Mouse (Mus musculus) embryonic stem cell, embryonic (primary cell): ENCODE measurements around the gene Inhbc.

Experiments used
- CTCF ChIA-PET, 4 experiments: fragments of 300-600 bp in 2 of 4; fragments of 350-600 bp in 2 of 4; sonication (Branson Sonifier 250); formaldehyde crosslinking; loops; one replicate each; lab custom pipeline; 2022; ENCODE audit warnings: inconsistent platforms in 2 of 4; lab: Charles Lee
- POLR2A ChIA-PET, 4 experiments: fragments of 300-600 bp in 2 of 4; fragments of 350-600 bp in 2 of 4; sonication (Branson Sonifier 250); formaldehyde crosslinking; loops; one replicate each; lab custom pipeline; 2022; ENCODE audit warnings: antibody characterized with exemption in 4 of 4, inconsistent platforms in 1 of 4; lab: Charles Lee

Inhbc gene

DNA sequence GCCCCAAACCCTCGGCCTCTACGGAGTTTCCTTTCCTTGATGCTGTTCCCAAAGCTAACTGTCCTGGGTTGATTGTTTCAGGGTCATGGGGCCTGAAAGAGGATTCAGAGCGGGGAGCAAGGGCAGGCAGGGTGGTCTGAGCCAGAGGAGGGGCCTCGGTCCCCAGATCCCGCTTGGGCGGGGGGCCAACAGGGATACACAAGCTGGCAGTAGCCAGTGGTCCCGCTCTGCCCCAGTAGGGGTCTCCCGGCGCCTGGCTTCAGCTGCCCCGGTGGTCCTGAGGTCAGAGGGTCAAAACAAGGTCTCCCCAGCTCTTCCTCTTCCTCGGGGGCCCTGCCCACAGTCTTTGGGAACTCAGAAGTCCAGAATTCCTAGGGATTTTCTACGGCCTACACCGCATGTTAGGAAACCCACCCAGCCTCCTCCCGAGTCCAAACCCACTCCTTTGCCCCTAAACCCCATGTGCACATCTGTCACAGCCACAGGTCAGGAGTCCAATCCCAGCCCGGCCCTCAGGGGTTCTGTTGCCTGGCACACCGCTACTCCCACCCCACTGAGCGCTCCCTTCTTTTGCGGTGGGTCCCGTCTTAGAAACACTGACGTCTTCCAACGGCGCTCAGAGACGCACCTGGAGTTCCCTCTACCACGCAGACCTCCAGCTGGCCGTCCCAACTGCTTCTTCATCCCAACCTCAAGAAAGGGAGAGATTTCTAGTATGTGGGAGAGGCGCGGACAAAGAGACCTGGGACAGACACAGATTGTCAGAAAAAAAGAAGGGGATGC is 29.5 kb downstream of the Inhbc start:
- ChIA-PET POLR2A (interaction anchor here in 3 of 4 experiments (0.7 to 6.4 kb wide), 14 partner anchors 9 to 170 kb away, joined by 3 to 46 read pairs (median 4); partner anchors contain the start of genes Mars (in 1 of the 3) and Pip4k2c (in 1 of the 3)), CTCF (interaction anchor here (0.9 to 13.4 kb wide), 9 partner anchors 9 to 336 kb away, joined by 3 to 180 read pairs (median 20); partner anchors contain the start of gene Arhgap9 (in 1 of the 4))

GRCm38 (mm10) chr10:127339683-127340576 is 30.3 kb downstream of the Inhbc start:
- ChIA-PET POLR2A (interaction anchor here in 3 of 4 experiments (0.6 to 6.9 kb wide), 50 partner anchors 8 to 1397 kb away, joined by 3 to 93 read pairs (median 4); partner anchors contain the start of genes Arhgap9 (in 3 of the 3), Mars (in 3 of the 3), Cdk4 (in 1 of the 3) and Eef1akmt3 (in 1 of the 3)), CTCF (interaction anchor here (0.5 to 13.4 kb wide), 67 partner anchors 8 to 669 kb away, joined by 3 to 180 read pairs (median 5); partner anchors contain the start of genes Arhgap9 (in 3 of the 4), Lrp1 (in 2 of the 4), Agap2 (in 1 of the 4) and B4galnt1 (in 1 of the 4))

DNA sequence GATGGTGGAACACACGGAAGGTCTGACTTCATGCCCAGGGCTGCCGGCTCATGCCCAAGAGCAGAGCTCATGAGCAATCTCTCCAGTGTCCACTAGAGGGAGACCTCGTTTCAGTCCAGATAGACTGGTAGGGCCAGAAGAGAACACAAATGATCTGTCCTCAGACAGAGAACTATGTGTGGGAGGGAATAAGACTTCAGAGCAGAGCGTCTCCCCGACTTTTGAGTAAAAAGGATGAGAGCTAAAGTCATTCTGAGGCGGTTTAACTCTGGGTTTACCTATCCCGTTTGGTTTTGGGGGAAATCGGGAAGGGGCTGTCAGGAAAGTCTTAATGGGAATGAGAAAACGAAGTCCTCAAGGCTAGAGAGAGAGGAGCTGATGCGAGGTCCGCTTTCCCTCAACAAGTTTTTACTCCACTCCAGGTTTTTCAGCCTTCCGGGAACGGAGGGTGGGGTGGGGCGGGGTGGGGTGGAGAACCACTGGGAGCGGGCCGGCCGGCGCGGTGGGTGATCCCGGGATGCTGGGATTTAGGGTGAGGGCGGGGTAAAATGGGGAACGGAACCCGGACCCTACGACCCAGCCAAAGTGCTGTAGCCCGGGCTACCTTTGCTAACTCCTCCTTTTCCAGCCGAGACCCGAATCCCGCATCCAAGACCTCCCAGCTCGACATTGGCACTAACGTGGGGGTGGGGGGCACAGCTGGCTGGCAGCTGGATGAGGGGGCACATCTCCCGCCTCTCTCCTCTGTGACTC is 31.1 kb downstream of the Inhbc start:
- ChIA-PET POLR2A (interaction anchor here in 3 of 4 experiments (0.6 to 6.9 kb wide), 66 partner anchors 10 to 1398 kb away, joined by 3 to 93 read pairs (median 4); partner anchors contain the start of genes Arhgap9 (in 3 of the 3), Mars (in 3 of the 3), Cdk4 (in 1 of the 3) and Dctn2 (in 1 of the 3)), CTCF (interaction anchor here (0.5 to 13.4 kb wide), 91 partner anchors 8 to 1308 kb away, joined by 3 to 180 read pairs (median 4); partner anchors contain the start of genes Arhgap9 (in 3 of the 4), Lrp1 (in 2 of the 4), R3hdm2 (in 2 of the 4) and Agap2 (in 1 of the 4))

- ChIA-PET CTCF (interaction anchor here (0.5 to 13.4 kb wide), 24 partner anchors 8 to 1471 kb away, joined by 3 to 180 read pairs (median 4); partner anchors contain the start of genes Arhgap9 (in 1 of the 4), B4galnt1 (in 1 of the 4), Lrp1 (in 1 of the 4) and Mars (in 1 of the 4)), POLR2A (interaction anchor here in 3 of 4 experiments (0.7 to 6.9 kb wide), 21 partner anchors 11 to 223 kb away, joined by 3 to 93 read pairs (median 3); partner anchors contain the start of genes Arhgap9 (in 2 of the 3), Dctn2 (in 1 of the 3) and Mars (in 1 of the 3))
These were observed 32.6 kb downstream of the Inhbc start for GRCm38 (mm10) chr10:127337536-127338099.

DNA sequence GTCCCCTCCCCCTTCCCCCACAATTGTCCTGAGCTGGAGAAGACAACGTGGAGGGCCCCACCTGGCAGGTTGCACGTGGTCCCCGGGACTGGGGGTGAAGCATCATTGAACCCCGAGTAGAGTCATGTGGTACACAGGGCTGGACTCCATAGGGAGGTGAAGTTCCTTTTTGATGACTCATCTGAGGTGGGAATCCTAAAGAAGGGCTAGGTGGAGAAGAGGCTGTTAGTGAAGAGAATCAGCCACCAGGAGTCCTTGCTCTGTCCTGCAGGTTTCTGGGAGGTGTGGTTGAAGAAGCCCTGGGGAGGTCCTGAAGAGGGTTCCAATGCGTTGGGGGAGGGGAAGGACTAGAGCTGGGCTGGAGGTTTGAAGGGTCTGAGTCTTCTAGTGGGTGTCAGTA is 33.3 kb downstream of the Inhbc start:
- ChIA-PET CTCF (interaction anchor here in 3 of 4 experiments (0.9 to 13.4 kb wide), 9 partner anchors 8 to 279 kb away, joined by 3 to 180 read pairs (median 5); partner anchors contain the start of gene Arhgap9 (in 2 of the 3)), POLR2A (interaction anchor here in 3 of 4 experiments (0.6 to 6.9 kb wide), 15 partner anchors 11 to 142 kb away, joined by 3 to 93 read pairs (median 3); partner anchors contain the start of genes Arhgap9 (in 3 of the 3) and Mars (in 1 of the 3))

- ChIA-PET POLR2A (interaction anchor here (0.6 to 6.9 kb wide), 11 partner anchors 9 to 66 kb away, joined by 3 to 93 read pairs (median 5); partner anchors contain the start of gene Arhgap9 (in 3 of the 4)), CTCF (interaction anchor here (0.6 to 13.4 kb wide), 16 partner anchors 9 to 206 kb away, joined by 3 to 180 read pairs (median 4); partner anchors contain the start of gene Arhgap9 (in 4 of the 4))
These were observed 35.0 kb downstream of the Inhbc start for GRCm38 (mm10) chr10:127335271-127335670.

DNA sequence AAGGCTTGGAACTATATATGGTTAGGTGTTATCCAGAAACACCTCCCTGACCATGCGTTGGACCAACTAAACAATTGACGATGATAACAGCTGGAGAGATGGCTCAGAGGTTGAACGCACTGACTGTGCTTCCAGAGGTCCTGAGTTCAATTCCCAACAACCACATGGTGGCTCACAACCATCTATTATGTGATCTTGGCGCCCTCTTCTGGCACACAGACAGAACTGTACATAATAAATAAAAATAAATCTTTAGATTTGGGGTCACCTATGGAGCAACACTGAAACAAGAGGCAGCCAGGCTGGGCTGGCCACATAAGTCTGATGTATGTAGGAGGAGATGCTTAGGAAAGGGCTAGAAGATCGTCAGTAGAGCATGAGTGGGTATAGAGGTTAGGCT is 37.1 kb downstream of the Inhbc start:
- CTCF ChIA-PET: interaction anchor here (0.6 to 13.4 kb wide), 14 partner anchors 9 to 211 kb away, joined by 3 to 180 read pairs (median 4); partner anchors contain the start of gene Arhgap9 (in 1 of the 4)

DNA sequence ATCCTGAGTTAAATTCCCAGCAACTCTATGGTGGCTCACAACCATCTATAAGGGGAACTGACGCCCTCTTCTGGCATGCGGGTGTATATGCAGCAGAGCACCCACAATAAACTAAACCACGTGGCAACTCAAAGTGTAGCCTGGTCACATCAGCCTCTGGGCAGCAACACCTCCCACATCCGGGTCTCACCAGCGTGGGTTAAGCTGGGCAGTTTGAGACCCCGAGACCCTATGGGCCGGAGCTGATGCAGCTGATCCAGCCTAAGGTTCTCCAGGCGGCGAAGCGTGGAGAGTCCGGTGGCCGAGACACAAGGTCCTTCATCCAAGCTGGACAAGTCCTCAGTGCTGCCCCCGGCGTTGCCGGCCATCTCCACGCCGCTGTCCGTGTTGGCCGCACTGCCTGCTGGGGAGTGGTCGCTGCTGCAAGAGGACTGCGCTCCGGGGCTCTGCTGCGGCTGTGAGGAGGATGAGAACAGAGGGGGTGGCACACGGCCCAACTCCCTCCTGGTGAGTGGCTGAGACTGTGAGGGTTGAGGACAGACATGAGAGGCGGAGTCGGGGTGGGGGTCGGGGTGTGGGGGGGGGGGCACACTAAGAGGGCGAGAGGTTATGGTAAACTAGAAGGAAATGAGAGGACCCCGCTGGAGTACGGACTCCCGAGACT is 37.9 kb downstream of the Inhbc start:
- POLR2A ChIA-PET: interaction anchor here (0.8 to 1.6 kb wide), 14 partner anchors 8 to 154 kb away, joined by 3 to 6 read pairs (median 4); partner anchors contain the start of genes Arhgap9 (in 2 of the 4), Gli1 (in 1 of the 4) and Mars (in 1 of the 4)
- CTCF ChIA-PET: interaction anchor here (0.5 to 13.4 kb wide), 22 partner anchors 8 to 209 kb away, joined by 3 to 180 read pairs (median 5); partner anchors contain the start of genes Arhgap9 (in 3 of the 4) and Mars (in 1 of the 4)

More for the DNA sequence above, 37.1 kb downstream of the Inhbc start:
- POLR2A ChIA-PET: interaction anchor here in 2 of 4 experiments (0.6 to 6.9 kb wide), 9 partner anchors 8 to 1363 kb away, joined by 3 to 93 read pairs (median 3); partner anchors contain the start of gene Arhgap9 (in 1 of the 2)

DNA sequence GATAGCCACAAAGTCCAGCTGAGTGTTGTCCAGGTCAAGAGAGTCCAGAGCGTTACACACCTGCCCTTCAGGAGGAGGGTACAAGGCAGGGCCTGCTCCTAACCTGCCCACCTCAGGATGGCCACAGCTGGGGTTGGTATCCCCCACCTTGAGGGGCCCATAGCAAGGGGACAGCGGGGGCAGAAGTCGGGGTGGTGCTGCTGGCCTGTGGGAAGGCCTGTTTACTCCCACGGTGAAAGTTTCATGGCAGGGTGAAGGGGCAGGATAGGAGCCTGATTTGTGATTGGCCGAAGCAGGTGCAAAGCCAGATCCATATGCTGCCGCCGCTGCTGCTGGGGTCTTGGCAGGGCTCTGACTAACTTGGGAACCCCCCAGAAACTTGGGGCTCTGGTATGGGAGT is 40.0 kb downstream of the Inhbc start:
- CTCF ChIA-PET: interaction anchor here in 3 of 4 experiments (1.0 to 13.4 kb wide), 8 partner anchors 9 to 159 kb away, joined by 3 to 180 read pairs (median 6); no protein-coding TSS in a partner anchor
- POLR2A ChIA-PET: interaction anchor here in 3 of 4 experiments (1.0 to 10.0 kb wide), 6 partner anchors 6 to 19 kb away, joined by 3 to 93 read pairs (median 4); partner anchors contain the start of genes Arhgap9 (in 2 of the 3), Mars (in 2 of the 3) and Gli1 (in 1 of the 3)

GRCm38 (mm10) chr10:127327461-127328145 is 42.6 kb downstream of the Inhbc start:
- ChIA-PET CTCF (interaction anchor here (0.5 to 8.6 kb wide), 6 partner anchors 10 to 230 kb away, joined by 3 to 65 read pairs (median 6); partner anchors contain the start of gene Gli1 (in 1 of the 4)), POLR2A (interaction anchor here in 3 of 4 experiments (0.6 to 10.0 kb wide), 16 partner anchors 9 to 286 kb away, joined by 3 to 93 read pairs (median 4); partner anchors contain the start of genes Mars (in 2 of the 3), Cdk4 (in 1 of the 3), Os9 (in 1 of the 3) and Pip4k2c (in 1 of the 3))

DNA sequence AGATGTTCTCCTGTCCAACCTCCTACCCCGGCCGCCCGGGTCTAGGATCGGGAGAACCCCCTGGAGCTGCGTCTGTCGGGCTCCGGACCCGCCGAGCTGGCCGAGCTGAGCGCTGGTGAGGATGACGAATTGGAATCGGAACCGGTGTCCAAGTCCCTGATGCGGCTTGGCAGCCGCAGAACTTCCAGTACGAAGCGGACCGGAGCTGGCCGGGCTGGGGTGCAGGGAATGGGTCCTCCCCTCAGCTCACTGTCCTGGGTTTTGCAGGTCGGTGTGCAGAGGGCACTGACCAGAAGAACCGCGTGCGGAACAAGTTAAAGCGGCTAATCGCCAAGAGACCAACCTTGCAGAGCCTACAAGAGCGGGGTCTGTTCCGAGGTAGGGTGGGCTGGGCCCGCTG is 43.4 kb downstream of the Inhbc start:
- CTCF ChIA-PET: interaction anchor here (0.6 to 8.6 kb wide), 10 partner anchors 9 to 186 kb away, joined by 3 to 65 read pairs (median 4); partner anchors contain the start of gene Gli1 (in 1 of the 4)
- POLR2A ChIA-PET: interaction anchor here in 3 of 4 experiments (0.6 to 10.0 kb wide), 23 partner anchors 7 to 867 kb away, joined by 3 to 93 read pairs (median 4); partner anchors contain the start of genes Mars (in 2 of the 3), Gli1 (in 1 of the 3), Gls2 (in 1 of the 3) and Os9 (in 1 of the 3)

- ChIA-PET POLR2A (interaction anchor here in 3 of 4 experiments (0.6 to 10.0 kb wide), 31 partner anchors 8 to 868 kb away, joined by 3 to 93 read pairs (median 4); partner anchors contain the start of genes Mars (in 3 of the 3), Gli1 (in 1 of the 3), Gls2 (in 1 of the 3) and Os9 (in 1 of the 3)), CTCF (interaction anchor here (0.5 to 8.6 kb wide), 18 partner anchors 9 to 187 kb away, joined by 3 to 65 read pairs (median 4); partner anchors contain the start of genes B4galnt1 (in 1 of the 4), Gli1 (in 1 of the 4) and Mars (in 1 of the 4))
These were observed 44.0 kb downstream of the Inhbc start for GRCm38 (mm10) chr10:127326017-127326801.
